Mouse (Mus musculus) midbrain, embryonic 14.5 days (tissue): Measurements from ENCODE around the gene Mpnd. TPM values are rescaled to one million over a fixed set of nuclear protein-coding genes. Genes with fewer than 3 reads are reported as not detected.
A peak's percentile ranks its signal among the peaks of the same experiment; 100 is the strongest.

Source experiments
- ATAC-seq: fragments of 200-750 bp; cut with Nextera tagmentation; 2 replicates; pipeline ENCODE4 v1.8.0; 2017; ENCODE audit warnings: moderate number of reproducible peaks, moderate library complexity; ENCODE audit not compliant: low FRiP score, low TSS enrichment
- DNase-seq: peaks from one replicate; pipeline ENCODE4 v3.0.0-alpha.2; 2015
- H3K27ac ChIP-seq: fragments of 300-500 bp; sonication (generic); replicated peaks from 2 replicates; pipeline ENCODE4 v1.5.1; 2014; ENCODE audit warnings: mild to moderate bottlenecking, low read depth, low read length, moderate library complexity
- H3K27me3 ChIP-seq: fragments of 300-500 bp; sonication (generic); 2 replicates; pipeline ENCODE4 v1.6.1; 2014; ENCODE audit warnings: low read length, control low read depth, mixed read lengths; ENCODE audit not compliant: control insufficient read depth, insufficient read depth
- H3K36me3 ChIP-seq: fragments of 300-500 bp; sonication (generic); 2 replicates; pipeline ENCODE4 v1.6.1; 2014; ENCODE audit warnings: low read length, control low read depth; ENCODE audit not compliant: control insufficient read depth, insufficient read depth
- H3K4me1 ChIP-seq: fragments of 300-500 bp; sonication (generic); 2 replicates; pipeline ENCODE4 v1.6.1; 2014; ENCODE audit warnings: mild to moderate bottlenecking, antibody characterized with exemption, low read length, control low read depth; ENCODE audit not compliant: control insufficient read depth, insufficient read depth
- H3K4me2 ChIP-seq: fragments of 300-500 bp; sonication (generic); 2 replicates; pipeline ENCODE4 v1.6.1; 2014; ENCODE audit warnings: mild to moderate bottlenecking, low read length, moderate library complexity
- H3K4me3 ChIP-seq: fragments of 300-500 bp; sonication (generic); replicated peaks from 2 replicates; pipeline ENCODE4 v1.5.1; 2014; ENCODE audit warnings: low read depth, low read length
- H3K9ac ChIP-seq: fragments of 300-500 bp; sonication (generic); replicated peaks from 2 replicates; pipeline ENCODE4 v1.6.1; 2014; ENCODE audit warnings: mild to moderate bottlenecking, low read length, moderate library complexity
- H3K9me3 ChIP-seq: fragments of 300-500 bp; sonication (generic); 2 replicates; pipeline ENCODE4 v1.6.1; 2016; ENCODE audit warnings: low read length, control low read depth, mixed read lengths; ENCODE audit not compliant: control insufficient read depth
- WGBS: fragments of 180-500 bp; shearing (Covaris S2); extraction: QIAGEN DNeasy Blood & Tissue Kit; methylation state at CpG from one replicate; pipeline ENCODE4 v1.1.7; 2014; 5-methylcytosine and 5-hydroxymethylcytosine counted together
- polyA plus RNA-seq: library from polyadenylated mRNA; unstranded; fragments of >200 nt; fragmentation: Nextera tagmentation; extraction: Ambion mirVana; gene quantifications from 2 replicates; pipeline ENCODE4 v1.2.1, GENCODE M21; 2014

Mpnd gene
- polyA plus RNA-seq, 1 experiment from 2014 or later: 164 TPM

DNA sequence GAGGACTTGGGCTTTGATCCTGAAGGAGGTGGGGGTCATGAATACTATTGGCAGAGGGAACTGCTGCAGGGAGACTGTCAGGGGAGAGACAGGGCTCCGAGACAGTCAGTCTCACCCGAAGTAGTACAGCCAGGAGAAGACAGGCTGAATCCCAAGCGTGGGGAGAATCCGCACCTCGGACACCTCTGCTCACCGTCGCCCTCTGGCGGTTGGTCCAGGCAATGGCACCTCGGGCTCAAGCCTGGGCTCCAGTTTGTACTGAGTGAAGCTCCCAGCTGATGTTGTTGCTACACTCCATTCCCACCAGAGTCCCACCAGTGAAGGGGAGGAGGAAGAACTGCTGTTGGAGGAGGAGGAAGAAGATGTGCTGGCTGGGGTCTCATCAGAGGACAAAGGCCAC lies 5.2 kb downstream of the Mpnd start:
- 7% methylated on average over 9 of the region's 9 CpGs for WGBS
- Histone ChIP-seq H3K9ac (no peak overlapping the region), H3K36me3 (peaks cover 40% of the 10 kb centered on the region), H3K27ac (no peak overlapping the region), H3K4me2 (peak overlapping the region; percentile 98), H3K4me3 (peak overlapping the region; percentile 76), H3K9me3 (no peaks in the 10 kb centered on the region), H3K4me1 (peaks cover 21% of the 10 kb centered on the region), H3K27me3 (no peaks in the 10 kb centered on the region)
- DNase-seq (peak; percentile 76), ATAC-seq (no peak)

DNA sequence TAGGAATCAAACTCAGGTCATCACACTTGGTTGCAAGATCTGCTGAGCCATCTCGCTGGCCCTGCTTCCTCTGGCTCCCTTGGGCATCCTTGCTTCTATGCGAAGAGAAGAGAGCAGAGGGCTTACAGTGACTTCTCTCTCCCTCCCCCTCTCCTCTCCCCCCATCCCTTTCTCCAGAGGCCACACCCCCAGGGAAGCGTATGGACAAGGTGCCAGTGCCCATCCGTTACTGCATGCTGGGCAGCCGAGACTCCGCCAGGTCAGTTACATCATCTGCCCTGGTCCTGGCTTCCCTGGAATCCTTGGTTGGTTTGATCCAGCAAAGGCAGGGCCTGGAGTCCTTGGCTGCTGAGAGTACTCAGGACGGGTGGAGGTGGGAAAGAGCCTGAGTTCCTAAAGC lies 5.9 kb downstream of the Mpnd start:
- Histone ChIP-seq H3K36me3 (peaks cover 47% of the 10 kb centered on the region), H3K4me2 (peak overlapping the region; percentile 98), H3K27me3 (no peaks in the 10 kb centered on the region), H3K9ac (peak overlapping the region; percentile 34; the same call in 1 of the 2 replicates), H3K27ac (no peak overlapping the region), H3K4me1 (peaks cover 21% of the 10 kb centered on the region), H3K4me3 (no peak overlapping the region), H3K9me3 (no peaks in the 10 kb centered on the region)
- no peak for ATAC-seq
- no peak for DNase-seq
- 89% methylated on average over 7 of the region's 7 CpGs for WGBS

DNA sequence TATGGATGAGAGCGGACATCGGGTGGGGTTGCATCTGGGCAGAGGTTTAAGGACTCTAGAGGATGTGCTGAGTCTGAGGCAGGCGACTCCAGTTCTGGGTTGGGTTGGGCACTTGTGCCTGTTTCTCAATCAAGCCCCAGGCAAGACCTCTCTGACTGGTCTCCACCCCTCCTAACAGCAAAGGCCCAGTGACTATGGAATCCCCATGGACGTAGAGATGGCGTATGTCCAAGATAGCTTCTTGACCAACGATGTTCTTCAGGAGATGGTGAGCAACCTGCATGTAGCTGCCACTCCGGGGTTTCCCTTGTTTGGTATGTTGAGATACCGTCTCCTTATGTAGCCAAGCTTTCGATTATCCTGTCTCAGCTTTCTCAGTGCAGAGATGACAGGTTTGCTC lies 9.8 kb downstream of the Mpnd start:
- H3K36me3 ChIP-seq: peaks cover 85% of the 10 kb centered on the region
- no peak overlapping the region for H3K9ac ChIP-seq
- H3K9me3 ChIP-seq: no peaks in the 10 kb centered on the region
- DNase-seq (no peak), ATAC-seq (no peak)
- WGBS: 95% methylated on average over 9 of the region's 9 CpGs
- H3K27me3 ChIP-seq: no peaks in the 10 kb centered on the region
- H3K4me2 ChIP-seq: no peak overlapping the region
- H3K4me1 ChIP-seq: peaks cover 11% of the 10 kb centered on the region
- H3K27ac ChIP-seq: no peak overlapping the region
- no peak overlapping the region for H3K4me3 ChIP-seq

DNA sequence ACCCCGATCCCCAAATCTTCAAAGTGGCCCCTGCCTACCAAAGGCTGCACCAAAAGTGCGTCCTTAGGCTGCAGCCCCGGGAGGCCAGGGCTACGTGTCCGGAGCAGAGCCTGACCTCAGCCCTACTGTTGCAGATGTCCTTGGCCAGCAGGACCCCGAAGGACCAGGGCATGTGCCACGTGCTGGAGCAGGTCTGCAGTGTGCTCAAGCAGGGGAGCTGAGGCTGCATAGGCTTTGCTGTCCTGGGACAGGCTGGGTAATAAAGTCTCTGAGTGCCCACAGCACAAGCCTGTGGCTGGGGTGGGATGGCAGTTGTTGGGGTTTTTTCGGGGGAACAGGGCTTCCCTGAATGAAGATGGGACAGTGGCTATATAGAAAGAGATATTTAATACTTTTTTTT lies 10.9 kb downstream of the Mpnd start:
- DNase-seq (no peak), ATAC-seq (no peak)
- H3K4me3 ChIP-seq: no peak overlapping the region
- H3K4me1 ChIP-seq: peaks cover under 1% of the 10 kb centered on the region; the same call in 1 of the 2 replicates
- H3K4me2 ChIP-seq: no peak overlapping the region
- no peaks in the 10 kb centered on the region for H3K27me3 ChIP-seq
- H3K36me3 ChIP-seq: peaks cover 79% of the 10 kb centered on the region
- 88% methylated on average over 8 of the region's 8 CpGs for WGBS
- no peak overlapping the region for H3K27ac ChIP-seq
- no peaks in the 10 kb centered on the region for H3K9me3 ChIP-seq
- H3K9ac ChIP-seq: no peak overlapping the region

DNA sequence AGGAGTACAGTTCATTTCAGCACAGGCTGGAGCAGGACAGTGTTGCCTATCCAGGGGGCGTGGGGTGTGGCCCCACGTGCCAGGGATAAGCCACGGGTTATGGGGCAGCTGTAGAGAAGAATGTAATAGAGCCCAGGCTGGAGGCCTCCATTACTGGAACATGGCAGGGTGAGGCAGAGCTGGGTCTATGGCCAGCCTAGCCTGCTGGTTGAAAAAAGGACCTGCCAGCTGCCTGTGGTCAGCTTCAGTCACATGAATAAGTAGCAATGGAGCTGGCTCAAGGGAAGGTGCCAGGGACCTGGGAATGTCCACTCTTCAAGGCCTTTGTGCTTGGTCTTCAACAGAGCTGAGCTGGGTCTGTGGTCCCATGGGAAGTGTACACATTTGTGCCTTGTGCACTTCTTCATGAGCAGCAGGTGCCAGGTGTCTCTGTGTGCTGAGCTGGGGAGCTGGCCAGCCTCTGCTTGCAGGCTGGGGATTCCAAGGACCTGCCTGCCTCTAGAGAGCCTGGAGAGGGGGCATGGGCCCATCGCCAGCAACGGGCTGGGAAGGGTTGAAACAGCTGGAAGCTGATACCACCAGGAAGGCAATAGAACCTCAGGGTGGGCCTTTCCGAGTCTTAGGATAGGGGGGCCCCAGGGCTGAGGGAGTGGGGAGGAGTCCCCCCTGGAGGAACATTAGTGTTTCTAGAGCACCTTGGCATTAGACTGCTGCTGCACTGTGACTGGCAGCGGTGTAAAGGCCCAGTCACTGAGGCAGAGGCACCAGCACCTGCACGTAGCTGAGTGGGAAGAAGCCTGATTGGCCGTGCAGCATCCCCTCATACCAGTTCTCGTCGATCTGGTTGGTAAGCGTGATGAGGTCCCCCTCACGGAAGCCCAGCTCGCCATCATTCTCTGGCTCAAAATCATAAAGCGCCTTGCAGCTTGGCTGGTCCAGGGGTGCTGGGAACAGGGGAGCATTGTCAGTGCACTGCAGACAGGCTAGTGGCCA lies 11.6 kb downstream of the Mpnd start:
- Histone ChIP-seq H3K36me3 (peaks cover 72% of the 10 kb centered on the region), H3K9me3 (no peaks in the 10 kb centered on the region), H3K4me3 (no peak overlapping the region), H3K4me1 (no peaks in the 10 kb centered on the region), H3K27me3 (no peaks in the 10 kb centered on the region), H3K9ac (no peak overlapping the region), H3K27ac (no peak overlapping the region), H3K4me2 (no peak overlapping the region)
- ATAC-seq (no peak), DNase-seq (no peak)
- WGBS: 86% methylated on average over 15 of the region's 15 CpGs

DNA sequence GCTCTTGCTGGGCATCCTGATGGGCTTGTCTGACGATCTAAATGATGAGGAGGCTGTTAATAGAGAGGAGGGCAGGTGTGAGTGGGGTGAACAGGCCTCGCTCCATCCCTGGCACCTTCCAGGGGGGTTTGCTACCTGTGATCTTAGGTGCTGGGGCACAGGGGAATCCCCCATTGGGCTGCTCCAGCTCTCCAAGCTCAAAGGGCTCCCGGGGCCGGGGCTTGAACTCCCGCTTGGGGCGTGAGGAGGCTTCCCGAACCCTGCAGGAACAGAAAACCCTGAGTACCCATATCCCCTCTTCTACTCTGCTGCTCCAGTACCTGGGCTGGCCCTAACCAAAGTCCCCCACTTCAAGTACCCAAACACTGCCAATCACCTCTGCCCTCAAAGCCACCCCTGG lies 12.3 kb downstream of the Mpnd start:
- no peak for DNase-seq
- no peaks in the 10 kb centered on the region for H3K9me3 ChIP-seq
- H3K27me3 ChIP-seq: no peaks in the 10 kb centered on the region
- H3K4me3 ChIP-seq: no peak overlapping the region
- 0 out of 2 replicates have a peak overlapping the region, but pooled peaks have one; percentile 49 for H3K27ac ChIP-seq
- WGBS: 88% methylated on average over 7 of the region's 7 CpGs
- no peak overlapping the region for H3K4me2 ChIP-seq
- peaks cover 66% of the 10 kb centered on the region for H3K36me3 ChIP-seq
- no peak overlapping the region for H3K9ac ChIP-seq
- peaks cover 6% of the 10 kb centered on the region; the same call in 1 of the 2 replicates for H3K4me1 ChIP-seq
- ATAC-seq: no peak

DNA sequence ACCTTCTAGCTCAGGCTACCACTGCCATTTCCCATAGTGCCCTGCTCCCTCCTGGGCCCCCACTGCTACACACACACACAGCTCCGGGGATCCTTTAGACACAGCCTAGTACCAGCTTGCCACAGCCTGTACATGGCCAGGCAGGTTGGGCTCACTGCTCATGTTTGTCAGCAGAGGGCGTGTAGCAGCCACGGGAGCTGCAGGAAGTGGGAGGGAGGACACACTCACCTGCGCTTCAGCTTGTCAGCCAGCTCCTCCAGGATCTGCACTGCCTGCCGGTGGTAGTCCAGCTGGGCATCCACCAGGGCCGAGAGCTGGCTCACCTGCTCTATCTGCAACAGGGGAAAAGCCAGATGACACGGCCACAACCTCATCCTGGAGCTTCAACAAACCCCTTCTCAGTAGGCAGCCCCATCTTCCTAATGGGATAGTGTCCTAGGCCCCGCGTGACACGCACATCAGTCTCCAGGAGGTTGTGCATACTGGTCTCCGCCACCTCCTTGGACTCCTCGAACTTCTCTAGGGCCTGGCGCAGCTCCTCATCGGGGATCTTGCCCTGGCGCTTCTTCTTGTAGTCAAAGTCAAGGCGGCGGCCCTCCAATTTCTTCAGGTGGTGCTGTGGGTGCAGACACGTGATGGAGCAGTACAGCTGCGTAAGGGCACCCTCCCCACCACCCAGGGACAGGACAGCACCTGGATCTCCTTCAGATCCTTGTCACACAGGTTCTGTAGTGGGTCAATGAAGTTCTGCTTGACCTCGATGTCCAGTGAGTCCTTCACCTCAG lies 13.0 kb downstream of the Mpnd start:
- ATAC-seq (0 out of 2 replicates have a peak, but pooled peaks have one; percentile 7), DNase-seq (peak; percentile 48)
- Histone ChIP-seq H3K4me1 (peaks cover 6% of the 10 kb centered on the region; the same call in 1 of the 2 replicates), H3K27ac (peak overlapping the region; percentile 32; the same call in 1 of the 2 replicates), H3K27me3 (no peaks in the 10 kb centered on the region), H3K9ac (no peak overlapping the region), H3K36me3 (peaks cover 60% of the 10 kb centered on the region), H3K4me3 (no peak overlapping the region), H3K4me2 (no peak overlapping the region), H3K9me3 (no peaks in the 10 kb centered on the region)
- WGBS: 77% methylated on average over 20 of the region's 20 CpGs

DNA sequence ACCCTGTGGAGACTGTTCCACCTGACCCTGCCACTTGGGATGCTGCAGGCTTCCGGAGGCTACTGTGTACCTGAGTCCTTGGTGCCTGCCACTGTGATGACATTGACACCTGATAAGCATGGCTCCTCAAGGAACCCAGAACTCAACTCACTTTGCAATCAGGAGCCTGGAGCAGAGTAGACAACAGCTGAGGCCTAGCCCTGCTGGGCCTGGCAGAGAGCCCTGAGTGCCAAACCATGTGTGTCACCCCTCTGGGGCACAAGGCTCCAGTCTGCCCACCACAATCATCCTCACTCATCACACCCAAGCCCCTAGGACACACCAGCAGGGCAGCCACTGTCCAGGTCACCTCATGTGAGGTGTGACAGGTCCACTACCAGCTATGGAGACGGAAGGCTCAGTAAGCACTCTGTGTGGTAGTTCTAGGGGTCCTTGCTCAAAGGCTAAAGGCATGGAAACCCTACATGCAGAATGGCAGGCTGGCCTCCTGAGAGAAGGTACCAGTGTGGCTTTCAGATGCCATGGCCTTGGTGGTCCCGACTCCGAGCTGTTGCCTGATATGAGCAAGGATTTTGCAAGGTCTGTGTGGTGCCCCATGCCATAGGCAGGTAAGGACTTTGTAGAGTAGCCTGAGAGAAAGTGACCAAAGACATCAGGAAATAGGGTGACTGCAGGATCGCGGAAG lies 15.0 kb downstream of the Mpnd start:
- Histone ChIP-seq H3K27ac (peak overlapping the region; percentile 55), H3K9ac (no peak overlapping the region), H3K4me1 (peaks cover 6% of the 10 kb centered on the region; the same call in 1 of the 2 replicates), H3K27me3 (no peaks in the 10 kb centered on the region), H3K4me3 (no peak overlapping the region), H3K9me3 (no peaks in the 10 kb centered on the region), H3K36me3 (peaks cover 49% of the 10 kb centered on the region), H3K4me2 (no peak overlapping the region)
- 88% methylated on average over 6 of the region's 6 CpGs for WGBS
- ATAC-seq: no peak
- DNase-seq: no peak
